Mouse (Mus musculus): ENCODE measurements around the gene Cacng7. TPM values are rescaled to one million over a fixed set of nuclear protein-coding genes. Genes with fewer than 3 reads are reported as not detected.

Gene Cacng7
- polyA plus RNA-seq, 1 experiment from 2014 or later: 5.2 TPM

- H3K27me3 ChIP-seq: no peaks in the 10 kb centered on the region
- ATAC-seq: peak; percentile 45
- in situ Hi-C loops (cut with MboI; ENCODE audit: low pct_unique_long_range_greater_than_20kb): no loop called here
- POLR2A ChIA-PET: no interaction called here
- peak; percentile 67 for TF ChIP-seq CTCF (IDR thresholded peaks at IDR 0.05)
- CTCF ChIA-PET: no interaction called here
- no peak for DNase-seq (ENCODE audit: low read depth, low spot score)
These were observed 30.0 kb upstream of the Cacng7 start for GRCm38 (mm10) chr7:3302556-3303275.

GRCm38 (mm10) chr7:3303276-3303781 is 29.4 kb upstream of the Cacng7 start:
- no peaks in the 10 kb centered on the region for H3K27me3 ChIP-seq
- no peak for DNase-seq (ENCODE audit: low read depth, low spot score)
- CTCF ChIA-PET: no interaction called here
- in situ Hi-C loops (cut with MboI; ENCODE audit: low pct_unique_long_range_greater_than_20kb): no loop called here
- no peak for TF ChIP-seq CTCF (IDR thresholded peaks at IDR 0.05)
- POLR2A ChIA-PET: no interaction called here
- ATAC-seq: peak; percentile 21

DNA sequence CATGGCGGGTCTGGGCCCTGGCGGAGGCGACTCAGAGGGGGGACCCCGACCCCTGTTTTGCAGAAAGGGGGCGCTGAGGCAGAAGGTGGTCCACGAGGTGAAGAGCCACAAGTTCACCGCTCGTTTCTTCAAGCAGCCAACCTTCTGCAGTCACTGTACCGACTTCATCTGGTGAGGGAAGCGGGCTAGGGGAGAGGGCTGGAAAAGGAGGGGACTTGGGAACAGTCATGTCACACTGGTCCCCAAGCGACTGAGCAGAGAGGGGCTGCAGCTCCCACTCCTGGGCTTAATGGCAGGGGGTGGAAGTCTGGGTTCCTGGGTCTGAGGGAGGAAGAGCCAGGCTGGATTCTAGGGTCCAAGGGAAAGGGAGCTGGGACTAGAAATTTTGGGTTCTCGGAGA is 29.0 kb upstream of the Cacng7 start:
- no peak for TF ChIP-seq CTCF (IDR thresholded peaks at IDR 0.05)
- ATAC-seq: no peak
- no peak for DNase-seq (ENCODE audit: low read depth, low spot score)
- ChIA-PET CTCF (no interaction called here), POLR2A (no interaction called here)
- in situ Hi-C loops (cut with MboI; ENCODE audit: low pct_unique_long_range_greater_than_20kb): no loop called here
- H3K27me3 ChIP-seq: no peaks in the 10 kb centered on the region

DNA sequence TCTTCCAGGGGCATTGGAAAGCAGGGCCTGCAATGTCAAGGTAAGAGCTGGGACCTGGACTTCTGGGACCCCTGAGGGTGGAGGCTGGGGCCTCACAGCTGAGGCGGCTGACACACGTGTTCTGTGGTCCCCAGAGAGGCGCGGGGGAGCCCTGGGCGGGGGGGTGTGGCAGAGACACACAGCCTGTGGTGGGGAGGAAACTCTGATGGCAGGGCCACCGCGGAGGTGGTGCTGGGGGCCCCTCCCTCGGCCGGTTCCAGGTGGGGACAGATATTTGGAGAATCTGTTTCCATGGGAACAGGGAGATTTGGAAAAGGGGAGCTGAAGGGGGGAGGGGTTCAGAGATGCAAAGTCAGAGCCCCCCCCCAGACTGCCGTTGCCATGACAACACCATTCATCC is 28.5 kb upstream of the Cacng7 start:
- ChIA-PET CTCF (no interaction called here), POLR2A (no interaction called here)
- TF ChIP-seq CTCF (IDR thresholded peaks at IDR 0.05): no peak
- no peak for DNase-seq (ENCODE audit: low read depth, low spot score)
- in situ Hi-C loops (cut with MboI; ENCODE audit: low pct_unique_long_range_greater_than_20kb): no loop called here
- no peak for ATAC-seq
- H3K27me3 ChIP-seq: no peaks in the 10 kb centered on the region

- POLR2A ChIA-PET: no interaction called here
- no peaks in the 10 kb centered on the region for H3K27me3 ChIP-seq
These were observed 26.4 kb upstream of the Cacng7 start for GRCm38 (mm10) chr7:3306400-3306799.

DNA sequence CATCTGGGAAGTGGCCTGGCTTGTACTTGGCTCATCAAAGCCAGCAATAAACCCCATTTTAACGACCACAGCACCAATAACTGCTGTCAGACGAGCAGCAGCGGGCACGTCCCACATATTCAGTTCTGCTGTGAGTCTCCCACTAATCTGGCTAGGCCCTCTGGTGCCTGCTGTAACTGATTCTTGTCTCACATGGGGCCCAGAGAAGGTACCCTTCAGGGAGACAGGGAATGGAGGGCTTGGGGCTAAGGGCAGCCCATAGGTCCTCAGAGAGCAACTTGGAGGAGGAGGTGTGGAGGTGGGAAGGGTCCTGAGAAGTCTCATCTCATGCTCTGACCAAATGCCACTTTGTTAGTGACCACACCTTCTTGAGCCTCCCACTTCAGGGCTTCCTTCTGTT is 24.1 kb upstream of the Cacng7 start:
- no peak for TF ChIP-seq CTCF (IDR thresholded peaks at IDR 0.05)
- POLR2A ChIA-PET: no interaction called here
- CTCF ChIA-PET: no interaction called here
- no peaks in the 10 kb centered on the region for H3K27me3 ChIP-seq
- DNase-seq (ENCODE audit: low read depth, low spot score) (no peak), ATAC-seq (no peak)
- in situ Hi-C loops (cut with MboI; ENCODE audit: low pct_unique_long_range_greater_than_20kb): no loop called here

More at GRCm38 (mm10) chr7:3306400-3306799, 26.4 kb upstream of the Cacng7 start:
- in situ Hi-C loops (cut with MboI; ENCODE audit: low pct_unique_long_range_greater_than_20kb): no loop called here
- ATAC-seq (no peak), DNase-seq (ENCODE audit: low read depth, low spot score) (no peak)
- TF ChIP-seq CTCF (IDR thresholded peaks at IDR 0.05): no peak
- CTCF ChIA-PET: interaction anchor here (1.5 kb wide), 1 partner anchor 28 kb away, joined by 3 read pairs; no protein-coding TSS in a partner anchor

DNA sequence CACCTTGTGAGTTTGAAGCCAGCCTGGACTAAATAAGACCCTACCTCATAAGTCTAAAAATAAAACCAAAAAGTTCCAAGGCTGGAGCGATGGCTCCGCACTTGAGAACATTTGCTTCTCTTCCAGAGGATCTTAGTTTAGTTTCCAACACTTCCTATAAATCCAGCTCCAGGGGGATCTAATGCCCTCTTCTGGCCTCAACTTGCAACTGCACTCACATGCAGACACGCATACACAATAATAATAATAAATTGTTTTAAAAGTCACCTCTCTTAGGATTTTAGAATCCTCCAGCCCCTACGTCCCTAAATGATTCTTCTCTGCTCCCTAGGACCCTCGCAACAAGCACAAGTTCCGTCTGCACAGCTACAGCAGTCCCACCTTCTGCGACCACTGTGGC is 22.5 kb upstream of the Cacng7 start:
- no peak for TF ChIP-seq CTCF (IDR thresholded peaks at IDR 0.05)
- in situ Hi-C loops (cut with MboI; ENCODE audit: low pct_unique_long_range_greater_than_20kb): no loop called here
- DNase-seq (ENCODE audit: low read depth, low spot score) (no peak), ATAC-seq (no peak)
- ChIA-PET CTCF (interaction anchor here (1.2 to 1.5 kb wide), 2 partner anchors 10 to 71 kb away, joined by 3 to 5 read pairs; no protein-coding TSS in a partner anchor), POLR2A (no interaction called here)
- H3K27me3 ChIP-seq: no peaks in the 10 kb centered on the region

DNA sequence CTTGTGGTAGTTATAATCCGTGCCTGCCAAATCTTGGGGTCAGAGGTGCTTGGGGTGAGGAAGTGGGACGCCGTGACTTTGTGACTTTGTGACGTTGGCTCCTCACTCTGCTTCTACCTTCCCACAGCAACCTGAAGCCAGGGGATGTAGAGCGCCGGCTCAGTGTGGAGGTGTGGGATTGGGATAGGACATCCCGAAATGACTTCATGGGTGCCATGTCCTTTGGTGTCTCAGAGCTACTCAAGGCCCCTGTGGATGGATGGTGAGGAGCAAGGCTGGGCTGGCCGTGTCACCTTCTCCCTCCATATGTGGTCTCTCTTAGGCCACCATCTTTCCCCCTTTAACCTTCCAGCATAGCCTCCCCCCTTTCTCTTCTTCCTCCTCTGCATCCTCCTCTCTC is 19.2 kb upstream of the Cacng7 start:
- no peaks in the 10 kb centered on the region for H3K27me3 ChIP-seq
- DNase-seq (ENCODE audit: low read depth, low spot score): no peak
- TF ChIP-seq CTCF (IDR thresholded peaks at IDR 0.05): no peak
- in situ Hi-C loops (cut with MboI; ENCODE audit: low pct_unique_long_range_greater_than_20kb): no loop called here
- POLR2A ChIA-PET: no interaction called here
- ATAC-seq: no peak
- CTCF ChIA-PET: interaction anchor here (1.1 kb wide), 1 partner anchor 9 kb away, joined by 3 read pairs; no protein-coding TSS in a partner anchor

- no peak for TF ChIP-seq CTCF (IDR thresholded peaks at IDR 0.05)
- in situ Hi-C loops (cut with MboI; ENCODE audit: low pct_unique_long_range_greater_than_20kb): no loop called here
- no peak for ATAC-seq
- DNase-seq (ENCODE audit: low read depth, low spot score): no peak
- POLR2A ChIA-PET: no interaction called here
- CTCF ChIA-PET: interaction anchor here (1.1 kb wide), 1 partner anchor 9 kb away, joined by 3 read pairs; no protein-coding TSS in a partner anchor
- H3K27me3 ChIP-seq: no peaks in the 10 kb centered on the region
These were observed 18.6 kb upstream of the Cacng7 start for GRCm38 (mm10) chr7:3314121-3314520.

DNA sequence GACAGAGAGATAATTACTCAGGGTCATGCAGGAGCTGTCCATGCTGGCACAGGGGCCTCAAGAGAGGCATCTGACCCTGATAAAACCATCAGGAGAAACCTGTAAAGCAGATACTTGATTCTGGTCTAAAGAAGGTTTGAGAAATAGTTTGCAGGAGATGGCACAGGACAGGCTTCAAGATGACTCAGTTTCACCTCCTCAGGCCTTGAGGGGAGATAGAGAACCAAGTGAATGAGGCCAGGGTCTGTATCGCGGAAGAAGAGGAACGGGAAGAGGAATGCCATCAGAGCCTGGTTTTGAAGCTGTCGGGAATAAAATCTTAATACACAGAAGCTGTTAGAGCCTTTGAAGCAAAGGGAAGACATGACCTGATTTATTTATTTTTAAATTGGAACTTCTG is 15.1 kb upstream of the Cacng7 start:
- in situ Hi-C loops (cut with MboI; ENCODE audit: low pct_unique_long_range_greater_than_20kb): no loop called here
- TF ChIP-seq CTCF (IDR thresholded peaks at IDR 0.05): no peak
- CTCF ChIA-PET: no interaction called here
- ATAC-seq (no peak), DNase-seq (ENCODE audit: low read depth, low spot score) (no peak)
- H3K27me3 ChIP-seq: no peaks in the 10 kb centered on the region
- POLR2A ChIA-PET: no interaction called here

GRCm38 (mm10) chr7:3320856-3321255 is 11.9 kb upstream of the Cacng7 start:
- CTCF ChIA-PET: interaction anchor here (0.7 to 2.3 kb wide), 3 partner anchors 14 to 132 kb away, joined by 3 to 7 read pairs (median 4); no protein-coding TSS in a partner anchor
- ATAC-seq: peak; percentile 71
- in situ Hi-C loops (cut with MboI; ENCODE audit: low pct_unique_long_range_greater_than_20kb): no loop called here
- DNase-seq (ENCODE audit: low read depth, low spot score): no peak
- POLR2A ChIA-PET: no interaction called here
- H3K27me3 ChIP-seq: no peaks in the 10 kb centered on the region
- no peak for TF ChIP-seq CTCF (IDR thresholded peaks at IDR 0.05)

Measured in Patski (cell line).